Mouse (Mus musculus) heart, embryonic 11.5 days (tissue): Measurements from ENCODE around the gene Trim45. TPM values are rescaled to one million over a fixed set of nuclear protein-coding genes. Genes with fewer than 3 reads are reported as not detected.

Experiments used
- ATAC-seq: fragments of 200-750 bp; cut with Nextera tagmentation; replicated peaks from 2 replicates; pipeline ENCODE4 v1.8.0; 2017; ENCODE audit warnings: moderate library complexity; ENCODE audit not compliant: insufficient number of reproducible peaks, low FRiP score, low TSS enrichment
- H3K27ac ChIP-seq: fragments of 300-500 bp; sonication (generic); 2 replicates; pipeline ENCODE4 v1.5.1; 2014; ENCODE audit warnings: mild to moderate bottlenecking, low read depth, low read length
- H3K27me3 ChIP-seq: fragments of 300-500 bp; sonication (generic); 2 replicates; pipeline ENCODE4 v1.6.1; 2014; ENCODE audit warnings: mild to moderate bottlenecking, low read length, mixed read lengths; ENCODE audit not compliant: control insufficient read depth, insufficient read depth
- H3K36me3 ChIP-seq: fragments of 300-500 bp; sonication (generic); 2 replicates; pipeline ENCODE4 v1.6.1; 2014; ENCODE audit warnings: mild to moderate bottlenecking, low read length, moderate library complexity, mixed read lengths; ENCODE audit not compliant: control insufficient read depth, insufficient read depth
- H3K4me1 ChIP-seq: fragments of 300-500 bp; sonication (generic); 2 replicates; pipeline ENCODE4 v1.6.1; 2014; ENCODE audit warnings: low read length; ENCODE audit not compliant: control insufficient read depth, insufficient read depth
- H3K4me2 ChIP-seq: fragments of 300-500 bp; sonication (generic); 2 replicates; pipeline ENCODE4 v1.6.1; 2014; ENCODE audit warnings: mild to moderate bottlenecking, moderate library complexity
- H3K4me3 ChIP-seq: fragments of 300-500 bp; sonication (generic); 2 replicates; pipeline ENCODE4 v1.5.1; 2014; ENCODE audit warnings: low read depth, low read length
- H3K9ac ChIP-seq: fragments of 300-500 bp; sonication (generic); 2 replicates; pipeline ENCODE4 v1.6.1; 2014; ENCODE audit warnings: mild to moderate bottlenecking, low read depth, low read length, moderate library complexity
- H3K9me3 ChIP-seq: fragments of 300-500 bp; sonication (generic); replicated peaks from 2 replicates; pipeline ENCODE4 v1.6.1; 2016; ENCODE audit warnings: low read length; ENCODE audit not compliant: control insufficient read depth
- WGBS: fragments of 180-500 bp; shearing (Covaris S2); extraction: QIAGEN DNeasy Blood & Tissue Kit; methylation state at CpG from one replicate; pipeline ENCODE4 v1.1.7; 2014; ENCODE audit not compliant: insufficient replicate concordance; 5-methylcytosine and 5-hydroxymethylcytosine counted together
- polyA plus RNA-seq: library from polyadenylated mRNA; unstranded; fragments of >200 nt; fragmentation: Nextera tagmentation; extraction: Ambion mirVana; gene quantifications from 2 replicates; pipeline ENCODE4 v1.2.1, GENCODE M21; 2014

Trim45 gene
- polyA plus RNA-seq, 1 experiment from 2014 or later, result 3.9 TPM

- Histone ChIP-seq H3K27me3 (no peaks in the 10 kb centered on the region), H3K4me1 (peaks cover 4% of the 10 kb centered on the region; the same call in 1 of the 2 replicates), H3K27ac (no peak overlapping the region), H3K9ac (no peak overlapping the region), H3K4me2 (no peak overlapping the region), H3K9me3 (no peaks in the 10 kb centered on the region), H3K36me3 (no peaks in the 10 kb centered on the region), H3K4me3 (no peak overlapping the region)
- 10% methylated on average over 1 of the region's 1 CpGs for WGBS
- ATAC-seq, result no peak
Observed at GRCm38 (mm10) chr3:100973906-100974305, 51.9 kb downstream of the Trim45 start.

GRCm38 (mm10) chr3:100979290-100979689, 57.3 kb downstream of the Trim45 start:
- no peak overlapping the region for H3K4me2 ChIP-seq
- no peaks in the 10 kb centered on the region for H3K36me3 ChIP-seq
- no peak for ATAC-seq
- no peaks in the 10 kb centered on the region for H3K27me3 ChIP-seq
- H3K4me1 ChIP-seq, result no peaks in the 10 kb centered on the region
- no peaks in the 10 kb centered on the region for H3K9me3 ChIP-seq
- no peak overlapping the region for H3K9ac ChIP-seq
- no peak overlapping the region for H3K27ac ChIP-seq
- 73% methylated on average over 8 of the region's 8 CpGs for WGBS
- no peak overlapping the region for H3K4me3 ChIP-seq

Other genes starting within 250 kb of the Trim45 start
- gene Man1a2, start 236.7 kb upstream of the Trim45 start, polyA plus RNA-seq, result 54.0 and 69.3 TPM in 2 replicates
- gene Vtcn1, start 96.7 kb upstream of the Trim45 start, polyA plus RNA-seq, result not detected in 2 replicates
- gene Ttf2, start 47.5 kb downstream of the Trim45 start, polyA plus RNA-seq, result 12.9 and 15.8 TPM in 2 replicates
- gene Cd101, start 107.4 kb downstream of the Trim45 start, polyA plus RNA-seq, result 0.26 and 0.45 TPM in 2 replicates
- 7.4 and 8.3 TPM in 2 replicates for gene Ptgfrn, start 188.1 kb downstream of the Trim45 start, polyA plus RNA-seq